Mouse (Mus musculus) lung, embryonic 14.5 days (tissue): ENCODE measurements at regions not wholly inside any gene's neighbourhood (a gene's known extent, or its start where the extent isn't known, plus 50 kb on each side); places are given as distances from the start of the nearest gene placed in this dataset.

Experiments used
- ATAC-seq: fragments of 200-750 bp; cut with Nextera tagmentation; 2 replicates; pipeline ENCODE4 v1.8.0; 2017; ENCODE audit warnings: mild to moderate bottlenecking, moderate TSS enrichment, moderate library complexity; ENCODE audit not compliant: insufficient read depth
- DNase-seq: peaks from one replicate; pipeline ENCODE4 v3.0.0-alpha.2; 2015
- H3K27ac ChIP-seq: fragments of 300-500 bp; sonication (generic); 2 replicates; pipeline ENCODE4 v1.5.1; 2014; ENCODE audit warnings: low read depth, mild to moderate bottlenecking, moderate library complexity
- H3K27me3 ChIP-seq: fragments of 300-500 bp; sonication (generic); 2 replicates; pipeline ENCODE4 v1.6.1; 2014; ENCODE audit warnings: low read length, control low read depth; ENCODE audit not compliant: insufficient read depth
- H3K36me3 ChIP-seq: fragments of 300-500 bp; sonication (generic); 2 replicates; pipeline ENCODE4 v1.6.1; 2014; ENCODE audit warnings: control low read depth; ENCODE audit not compliant: insufficient read depth
- H3K4me1 ChIP-seq: fragments of 300-500 bp; sonication (generic); 2 replicates; pipeline ENCODE4 v1.6.1; 2014; ENCODE audit warnings: antibody characterized with exemption, control low read depth; ENCODE audit not compliant: insufficient read depth
- H3K4me2 ChIP-seq: fragments of 300-500 bp; sonication (generic); 2 replicates; pipeline ENCODE4 v1.6.1; 2014; ENCODE audit warnings: mild to moderate bottlenecking
- H3K4me3 ChIP-seq: fragments of 300-500 bp; sonication (generic); 2 replicates; pipeline ENCODE4 v1.5.1; 2014; ENCODE audit warnings: low read depth, low read length
- H3K9ac ChIP-seq: fragments of 300-500 bp; sonication (generic); 2 replicates; pipeline ENCODE4 v1.6.1; 2014
- H3K9me3 ChIP-seq: fragments of 300-500 bp; sonication (generic); 2 replicates; pipeline ENCODE4 v1.6.1; 2016; ENCODE audit warnings: low read depth, low read length, control low read depth
- CTCF ChIP-seq: IDR thresholded peaks from 2 replicates; pipeline ENCODE4 v1.5.1; 2016; ENCODE audit warnings: antibody characterized with exemption, low read depth
- WGBS: fragments of 180-500 bp; shearing (Covaris S2); extraction: QIAGEN DNeasy Blood & Tissue Kit; methylation state at CpG from one replicate; pipeline ENCODE4 v1.1.7; 2014; 5-methylcytosine and 5-hydroxymethylcytosine counted together

GRCm38 (mm10) chr16:28999641-29000040 is 70.2 kb upstream of the Mb21d2 start:
- ATAC-seq (no peak), DNase-seq (no peak)
- Histone ChIP-seq H3K4me3 (no peak overlapping the region), H3K4me1 (no peaks in the 10 kb centered on the region), H3K27me3 (no peaks in the 10 kb centered on the region), H3K4me2 (no peak overlapping the region), H3K9me3 (no peaks in the 10 kb centered on the region), H3K9ac (no peak overlapping the region), H3K36me3 (no peaks in the 10 kb centered on the region), H3K27ac (no peak overlapping the region)
- 78% methylated on average over 4 of the region's 4 CpGs for WGBS
- TF ChIP-seq CTCF, result no peak

GRCm38 (mm10) chr16:28996629-28997028 is 67.2 kb upstream of the Mb21d2 start:
- no peak for TF ChIP-seq CTCF
- DNase-seq (no peak), ATAC-seq (no peak)
- Histone ChIP-seq H3K27me3 (no peaks in the 10 kb centered on the region), H3K36me3 (no peaks in the 10 kb centered on the region), H3K4me1 (no peaks in the 10 kb centered on the region), H3K4me2 (no peak overlapping the region), H3K9ac (no peak overlapping the region), H3K27ac (no peak overlapping the region), H3K9me3 (no peaks in the 10 kb centered on the region; the same call in 1 of the 2 replicates), H3K4me3 (no peak overlapping the region)
- whole genome bisulfite sequencing, result 78% methylated on average over 3 of the region's 3 CpGs

GRCm38 (mm10) chr16:28990666-28991065 is 61.2 kb upstream of the Mb21d2 start:
- no peaks in the 10 kb centered on the region for H3K27me3 ChIP-seq
- no peak overlapping the region for H3K27ac ChIP-seq
- ATAC-seq, result no peak
- H3K4me1 ChIP-seq, result no peaks in the 10 kb centered on the region
- 77% methylated on average over 3 of the region's 3 CpGs for WGBS
- H3K9me3 ChIP-seq, result no peaks in the 10 kb centered on the region; the same call in 1 of the 2 replicates
- no peak overlapping the region for H3K9ac ChIP-seq
- H3K4me3 ChIP-seq, result no peak overlapping the region
- no peak for DNase-seq
- TF ChIP-seq CTCF, result no peak
- H3K4me2 ChIP-seq, result no peak overlapping the region
- no peaks in the 10 kb centered on the region for H3K36me3 ChIP-seq

- no peak overlapping the region for H3K9ac ChIP-seq
- H3K27me3 ChIP-seq, result no peaks in the 10 kb centered on the region
- TF ChIP-seq CTCF, result no peak
- no peak for ATAC-seq
- 33% methylated on average over 6 of the region's 6 CpGs for WGBS
- no peak overlapping the region for H3K4me3 ChIP-seq
- no peak overlapping the region for H3K27ac ChIP-seq
- H3K9me3 ChIP-seq, result no peaks in the 10 kb centered on the region
- DNase-seq, result no peak
- no peaks in the 10 kb centered on the region for H3K4me1 ChIP-seq
- H3K4me2 ChIP-seq, result no peak overlapping the region
- no peaks in the 10 kb centered on the region for H3K36me3 ChIP-seq
Measured at GRCm38 (mm10) chr16:28984931-28985330, 55.5 kb upstream of the Mb21d2 start.

GRCm38 (mm10) chr16:28982901-28983300 is 53.4 kb upstream of the Mb21d2 start:
- no peak overlapping the region for H3K4me3 ChIP-seq
- H3K9ac ChIP-seq, result no peak overlapping the region
- ATAC-seq (no peak), DNase-seq (no peak)
- no peak overlapping the region for H3K4me2 ChIP-seq
- no peaks in the 10 kb centered on the region for H3K4me1 ChIP-seq
- no peaks in the 10 kb centered on the region for H3K36me3 ChIP-seq
- H3K27me3 ChIP-seq, result no peaks in the 10 kb centered on the region
- H3K9me3 ChIP-seq, result no peaks in the 10 kb centered on the region
- 79% methylated on average over 7 of the region's 7 CpGs for WGBS
- H3K27ac ChIP-seq, result no peak overlapping the region
- no peak for TF ChIP-seq CTCF
